Mouse (Mus musculus): ENCODE data around the gene Ephb2.

Gene Ephb2

DNA sequence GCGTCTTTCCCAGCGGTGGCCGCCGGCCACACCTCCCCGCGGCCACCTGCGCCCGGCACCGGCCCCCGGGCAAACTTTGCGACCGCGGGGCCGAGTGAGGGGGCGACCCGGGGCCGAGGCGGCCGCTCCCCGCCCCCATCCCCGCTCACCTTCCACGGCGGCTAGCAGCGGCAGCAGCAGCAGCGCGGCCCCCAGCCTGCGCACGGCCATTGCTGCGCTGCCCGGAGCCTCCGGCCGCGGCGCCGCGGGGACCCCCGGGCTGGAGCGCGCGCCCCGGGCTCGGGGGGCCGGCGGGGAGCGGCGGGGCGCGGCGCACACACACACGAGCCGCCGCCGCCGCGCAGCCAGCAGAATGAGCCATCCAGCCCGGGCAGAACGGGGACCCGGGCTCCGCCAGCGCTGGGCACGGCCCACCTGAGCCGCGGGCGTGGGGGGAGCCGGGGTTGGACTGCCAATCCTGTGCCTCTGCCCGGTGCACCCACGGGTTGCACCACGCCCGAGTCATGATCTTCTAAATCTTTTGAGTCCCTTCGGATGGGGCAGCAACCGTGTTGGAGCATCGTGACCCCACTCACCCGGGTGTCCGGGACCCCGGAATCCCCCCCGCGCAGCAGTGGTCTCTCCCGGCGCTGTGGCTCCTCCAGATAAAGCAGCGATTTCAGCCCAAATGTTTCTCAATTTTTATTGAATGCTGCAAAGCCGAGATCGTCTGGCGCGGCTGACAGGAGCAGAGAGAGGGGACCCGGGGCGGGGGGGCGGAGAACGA is at the start of gene Ephb2:
Ephb2 (minus strand) TSS at position 368 of the 766 bp plus-strand sequence.
- DNase-seq (ENCODE audit: low read depth) = no peak

DNA sequence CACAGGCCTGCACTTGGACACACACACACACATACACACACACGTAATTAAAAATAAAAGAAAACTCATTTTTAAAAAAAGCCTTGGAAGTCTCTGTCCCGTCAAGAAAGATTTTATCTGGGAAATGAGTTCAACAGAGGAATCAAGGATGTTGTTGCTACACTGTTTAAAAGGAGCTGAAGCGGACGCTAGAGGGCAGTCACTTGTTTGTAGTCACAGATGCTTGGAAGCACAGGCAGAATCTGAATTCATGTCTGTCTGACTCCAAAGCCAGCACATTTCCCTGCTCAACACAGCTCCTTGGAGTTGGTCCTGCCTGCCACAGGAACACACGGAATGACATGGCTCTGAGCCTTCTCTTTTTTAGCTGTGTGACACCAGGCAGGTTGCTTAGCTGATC is 42.8 kb upstream of the Ephb2 start:
- no peak for DNase-seq (ENCODE audit: low read depth)

- DNase-seq (ENCODE audit: low read depth) = no peak
Measured at GRCm38 (mm10) chr4:136878171-136878570, 42.4 kb upstream of the Ephb2 start.

- no peak for DNase-seq (ENCODE audit: low read depth)
Measured at GRCm38 (mm10) chr4:136876971-136877370, 41.2 kb upstream of the Ephb2 start.

GRCm38 (mm10) chr4:136875012-136875411 is 39.2 kb upstream of the Ephb2 start:
- no peak for DNase-seq (ENCODE audit: low read depth)

- no peak for DNase-seq (ENCODE audit: low read depth)
Measured at GRCm38 (mm10) chr4:136868371-136868770, 32.6 kb upstream of the Ephb2 start.

DNA sequence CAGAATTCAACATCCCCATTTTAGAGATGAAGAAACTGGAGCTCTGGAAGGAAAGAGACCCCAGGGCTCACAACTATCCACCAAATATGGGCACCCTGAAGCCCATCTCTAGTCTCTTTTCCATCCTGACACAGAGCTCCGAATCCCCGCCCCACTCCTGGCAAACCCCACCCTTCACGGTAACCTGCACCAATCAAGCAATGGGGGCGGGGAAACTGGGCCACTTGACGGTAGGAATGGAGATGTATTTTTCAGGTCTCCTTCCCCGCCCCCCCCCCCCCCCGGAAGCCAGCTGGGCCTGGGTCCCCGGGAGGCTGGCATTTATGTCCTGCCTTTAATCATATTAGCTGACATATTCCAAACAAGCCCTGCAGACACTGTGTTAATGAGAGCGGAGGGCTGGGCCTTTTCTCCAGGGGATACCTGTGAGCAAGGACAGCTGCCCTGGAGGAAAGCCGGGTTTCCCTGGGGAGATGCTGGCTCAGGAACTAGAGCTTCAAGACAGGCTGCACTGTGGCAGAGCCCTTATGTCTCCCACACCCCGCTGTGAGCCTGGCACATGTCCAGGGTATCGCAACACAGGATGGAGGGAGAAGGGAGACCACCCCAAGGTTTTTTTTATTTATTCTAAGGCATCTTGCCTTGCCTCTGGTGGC is 32.0 kb upstream of the Ephb2 start:
- no peak for DNase-seq (ENCODE audit: low read depth)

GRCm38 (mm10) chr4:136865531-136865930 is 29.7 kb upstream of the Ephb2 start:
- DNase-seq (ENCODE audit: low read depth) = no peak

- no peak for DNase-seq (ENCODE audit: low read depth)
Measured at GRCm38 (mm10) chr4:136864751-136865470, 29.1 kb upstream of the Ephb2 start.

GRCm38 (mm10) chr4:136863517-136863916 is 27.7 kb upstream of the Ephb2 start:
- no peak for DNase-seq (ENCODE audit: low read depth)

DNA sequence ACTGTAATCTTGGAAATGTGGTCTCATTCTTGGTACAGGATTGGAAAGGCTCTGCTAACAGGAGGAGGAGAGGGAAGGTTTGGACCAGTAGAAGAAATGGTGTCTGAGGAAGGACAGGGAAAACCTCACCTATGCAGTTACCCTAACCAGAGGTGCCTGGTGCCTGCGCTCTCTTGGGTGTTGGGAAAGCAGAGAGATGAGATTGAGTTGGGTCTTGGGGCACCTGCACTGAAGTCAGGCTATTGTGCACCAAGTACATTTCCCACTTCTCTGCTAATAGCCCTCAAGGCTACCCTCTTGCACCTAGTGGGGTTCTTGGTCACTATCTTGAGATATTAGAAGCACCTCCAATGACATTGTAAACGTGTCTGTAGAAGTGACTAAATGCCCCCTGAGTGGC is 26.6 kb upstream of the Ephb2 start:
- no peak for DNase-seq (ENCODE audit: low read depth)

GRCm38 (mm10) chr4:136861806-136862205 is 26.0 kb upstream of the Ephb2 start:
- DNase-seq (ENCODE audit: low read depth) = no peak

- no peak for DNase-seq (ENCODE audit: low read depth)
Measured at GRCm38 (mm10) chr4:136860022-136860421, 24.2 kb upstream of the Ephb2 start.

DNA sequence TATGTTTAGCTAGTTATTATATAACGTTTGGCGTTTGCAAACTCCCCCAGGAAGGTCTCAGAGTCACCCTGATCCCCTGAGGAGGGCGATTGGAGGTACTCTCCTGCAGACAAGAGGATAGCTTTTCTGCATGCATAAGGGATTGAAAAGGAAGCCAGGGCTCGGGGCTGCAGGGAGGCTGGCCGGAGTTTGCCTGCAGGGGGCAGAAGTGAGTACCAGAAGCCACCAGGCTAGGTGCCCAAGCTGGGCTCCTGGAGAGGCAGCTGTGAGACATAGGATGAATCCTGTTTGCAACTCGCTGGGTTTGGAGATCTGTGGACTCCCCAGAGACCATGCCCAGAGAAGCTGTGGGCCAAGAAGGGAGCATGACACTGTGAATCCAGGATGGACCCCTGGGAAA is 19.3 kb upstream of the Ephb2 start:
- DNase-seq (ENCODE audit: low read depth) = no peak

GRCm38 (mm10) chr4:136852989-136853388 is 17.2 kb upstream of the Ephb2 start:
- DNase-seq (ENCODE audit: low read depth) = no peak

DNA sequence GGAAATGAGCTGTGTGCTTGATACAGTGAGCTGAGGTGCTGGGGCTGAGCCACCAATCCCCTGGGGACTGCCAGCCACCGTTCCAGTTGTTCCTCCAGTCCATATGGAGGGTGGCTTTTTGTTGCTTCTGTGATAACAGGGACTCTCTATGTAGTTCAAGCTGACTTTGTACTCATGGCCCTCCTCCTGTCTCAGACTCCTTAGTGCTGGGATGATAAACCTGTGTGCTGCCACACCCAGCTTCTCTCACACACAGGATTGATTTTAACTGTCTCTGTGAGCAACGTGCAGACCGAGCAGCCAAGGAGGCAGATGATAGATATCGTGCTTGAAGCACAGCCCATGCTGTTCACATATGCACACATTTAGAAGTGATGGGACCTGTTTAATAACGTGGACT is 16.3 kb upstream of the Ephb2 start:
- DNase-seq (ENCODE audit: low read depth) = no peak

DNA sequence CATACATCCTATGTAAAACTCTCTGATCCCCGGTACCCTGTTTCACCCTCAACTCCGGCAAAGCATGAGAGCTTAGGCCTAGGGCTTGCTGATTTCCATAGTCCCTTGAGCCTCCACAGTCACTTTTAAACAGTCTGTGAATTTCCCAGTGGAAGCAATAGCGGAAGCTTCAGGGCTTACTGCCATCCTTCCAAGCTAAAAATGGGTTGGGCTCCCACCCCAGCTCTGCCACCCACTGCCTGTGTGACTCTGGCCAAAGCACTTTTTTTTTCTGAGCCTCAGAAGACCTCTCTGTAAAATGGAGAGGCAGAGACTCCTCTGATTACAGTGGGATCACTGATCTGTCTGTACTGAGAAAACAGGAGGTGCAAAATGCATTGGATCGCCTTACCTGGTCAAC is 12.8 kb upstream of the Ephb2 start:
- no peak for DNase-seq (ENCODE audit: low read depth)

DNA sequence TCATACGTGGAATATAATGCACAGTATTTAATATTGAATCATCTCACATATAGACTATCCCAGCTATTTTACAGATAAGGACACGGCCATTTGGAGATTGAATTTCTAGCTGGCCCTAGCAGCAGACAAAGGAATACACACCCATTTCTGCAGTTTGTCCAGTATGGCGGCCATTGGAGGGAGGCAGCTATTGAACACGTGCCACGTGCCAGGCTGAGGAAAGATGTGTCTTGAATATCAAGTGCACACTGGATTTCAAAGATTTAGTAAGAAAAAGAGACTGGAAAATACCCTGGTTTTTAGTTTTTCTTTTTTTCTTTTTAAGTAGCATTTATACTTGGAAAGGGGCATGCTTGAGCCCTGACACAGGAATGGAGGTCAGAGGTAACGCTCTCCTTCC is 11.4 kb upstream of the Ephb2 start:
- no peak for DNase-seq (ENCODE audit: low read depth)

DNA sequence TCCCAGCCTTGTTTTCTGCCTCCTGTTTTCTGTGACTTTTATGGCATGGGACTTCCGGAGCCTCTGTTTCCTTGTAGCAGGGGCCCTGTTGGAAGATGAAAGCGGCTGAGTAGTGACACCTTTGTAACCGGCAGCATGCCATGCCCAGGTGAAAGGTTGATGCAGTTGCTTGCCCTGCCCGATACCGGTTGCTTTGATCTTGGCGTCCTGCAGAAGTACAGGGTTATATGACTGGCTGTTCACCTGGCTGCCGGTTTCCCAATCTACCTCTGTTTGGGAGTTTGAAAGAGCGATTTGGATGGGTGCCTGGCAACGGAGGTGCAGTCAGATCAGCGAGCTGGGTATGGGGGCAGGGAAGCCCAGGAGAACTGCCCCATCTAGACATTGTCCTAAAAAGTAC is 7.0 kb upstream of the Ephb2 start:
- no peak for DNase-seq (ENCODE audit: low read depth)

DNA sequence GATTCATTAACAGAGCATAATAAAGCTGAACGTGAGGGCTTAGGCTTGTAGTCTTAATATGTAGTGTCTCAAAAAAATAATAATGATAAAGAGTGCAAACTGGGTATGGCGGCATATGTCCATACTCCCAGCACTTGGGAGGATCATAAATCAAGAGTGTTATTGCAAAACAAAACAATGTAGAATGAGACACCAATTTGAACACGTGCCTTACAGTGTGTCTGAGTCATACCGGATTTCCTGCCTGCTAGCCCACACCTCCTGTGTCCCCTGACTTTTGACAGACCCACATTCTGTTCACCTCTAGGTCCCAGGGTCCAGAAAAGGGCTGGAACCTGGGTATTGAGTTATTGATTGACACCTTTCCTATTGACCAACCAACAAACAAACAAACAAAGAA is 6.2 kb upstream of the Ephb2 start:
- DNase-seq (ENCODE audit: low read depth) = no peak

DNA sequence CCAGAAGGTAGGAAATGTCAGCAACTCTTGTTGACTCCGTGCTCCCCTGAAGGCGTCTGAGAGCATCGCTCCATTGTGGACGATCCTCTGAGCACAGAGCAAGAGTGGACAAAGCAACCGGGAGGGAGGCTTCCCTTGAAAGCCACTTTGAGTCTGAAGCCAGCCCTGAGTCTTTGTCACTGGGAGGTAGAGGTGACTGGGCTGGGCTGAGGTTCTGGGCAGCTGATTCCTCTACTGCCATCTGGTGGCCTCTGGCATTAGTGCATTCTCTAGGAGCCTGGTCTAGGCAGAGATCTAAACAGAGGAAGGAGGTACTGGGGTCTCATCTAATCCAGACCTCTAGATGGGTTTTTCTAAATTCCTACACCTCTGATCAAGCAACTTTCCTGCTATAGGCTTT is 5.3 kb upstream of the Ephb2 start:
- peak; percentile 33 for DNase-seq (ENCODE audit: low read depth)

DNA sequence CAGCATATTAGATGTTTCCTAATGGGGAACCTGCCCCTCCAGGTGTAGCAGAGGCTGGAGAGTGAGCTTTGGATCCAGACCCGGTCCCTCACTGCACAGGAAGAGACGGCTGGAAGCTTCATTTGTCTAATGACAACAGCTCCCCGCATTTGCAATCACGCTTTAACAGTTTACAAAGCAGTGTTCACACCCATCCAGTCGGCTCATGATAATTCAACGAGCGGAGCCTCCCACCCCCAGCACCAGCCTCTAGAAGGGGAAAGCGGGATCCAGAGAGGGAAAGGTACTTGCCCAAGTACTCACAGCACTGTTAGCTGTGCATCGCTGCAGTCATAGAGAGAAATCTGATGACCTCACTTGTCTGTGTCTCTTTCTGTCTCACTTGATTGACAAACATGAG is 2.7 kb upstream of the Ephb2 start:
- no peak for DNase-seq (ENCODE audit: low read depth)

DNA sequence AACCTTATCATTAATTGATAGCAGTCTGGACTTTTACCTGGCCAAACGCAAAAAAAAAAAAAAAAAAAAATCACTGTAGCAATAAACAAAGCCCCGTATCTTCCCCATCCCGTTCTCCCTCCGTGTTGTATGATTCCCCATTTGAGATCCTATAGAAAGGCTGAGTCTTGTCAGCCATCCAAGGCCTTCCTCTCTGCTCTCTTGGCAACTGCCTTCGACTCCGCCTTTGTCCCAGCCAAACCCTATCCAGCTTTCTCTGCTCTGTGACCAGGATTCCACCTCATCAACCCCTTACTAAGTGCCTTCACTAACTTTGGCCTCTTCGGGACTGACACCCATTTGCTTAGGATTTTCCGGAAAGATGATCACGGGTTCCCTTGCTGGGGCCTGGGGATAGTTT is 2.2 kb upstream of the Ephb2 start:
- no peak for DNase-seq (ENCODE audit: low read depth)

All from c-Kit-positive CD71-positive TER-119-negative erythroid progenitor cells, embryonic 14.5 days (primary cell).